8 mouse cellular contexts compared by ENCODE assay signal in genomic region chr4:45407001-45407702, GRCm38 (mm10). TPM values are rescaled to one million over a fixed set of nuclear protein-coding genes. Genes with fewer than 3 reads are reported as not detected.
A peak's percentile ranks its signal among the peaks of the same experiment; 100 is the strongest.
DNase-seq lines count a peak whose midpoint lies in the region; ATAC-seq and TF ChIP-seq lines count a peak whose summit lies in the region.

No protein-coding gene starts in this region.

- peak overlapping the region; percentile 88 for H3K4me2 ChIP-seq in forebrain, embryonic 14.5 days (ENCODE audit: low read length)
- H3K4me2 ChIP-seq in liver, embryonic 15.5 days = peak overlapping the region; percentile 85

- H3K27me3 ChIP-seq in cerebellum, adult 2 months (ENCODE audit: control insufficient read depth, insufficient read depth, low read length) = no peaks in the 10 kb centered on the region
- no peaks in the 10 kb centered on the region for H3K27me3 ChIP-seq in C2C12 (ENCODE audit: control insufficient read depth, insufficient read depth, insufficient read length)
- no peaks in the 10 kb centered on the region for H3K27me3 ChIP-seq in forebrain, embryonic 14.5 days (replicated peaks; ENCODE audit: control insufficient read depth, insufficient read depth, low read length)
- peaks cover 22% of the 10 kb centered on the region for H3K27me3 ChIP-seq in liver, embryonic 15.5 days

- no peak for TF ChIP-seq POLR2A in cerebellum, adult 2 months (IDR thresholded peaks at IDR 0.05; ENCODE audit: borderline replicate concordance, insufficient read depth, low read length)

- H3K27ac ChIP-seq in cerebellum, adult 2 months (ENCODE audit: insufficient read depth, low read length) = no peak overlapping the region
- H3K27ac ChIP-seq in forebrain, embryonic 14.5 days (ENCODE audit: low read depth, low read length) = no peak overlapping the region
- peak overlapping the region; percentile 98 for H3K27ac ChIP-seq in liver, embryonic 15.5 days (replicated peaks)

- 38% methylated on average over 5 of the region's 5 CpGs for WGBS in cerebellum, adult 2 months
- 72% methylated on average over 5 of the region's 5 CpGs for WGBS in forebrain, embryonic 14.5 days
- 16% methylated on average over 5 of the region's 5 CpGs for WGBS in liver, embryonic 15.5 days (ENCODE audit: insufficient replicate concordance)

- no peaks in the 10 kb centered on the region for H3K9me3 ChIP-seq in forebrain, embryonic 14.5 days (replicated peaks; ENCODE audit: control insufficient read depth, low read length)
- no peaks in the 10 kb centered on the region for H3K9me3 ChIP-seq in liver, embryonic 15.5 days (replicated peaks)

- peaks cover 15% of the 10 kb centered on the region for H3K36me3 ChIP-seq in C2C12 (ENCODE audit: control insufficient read depth, insufficient read depth)
- peaks cover 23% of the 10 kb centered on the region for H3K36me3 ChIP-seq in forebrain, embryonic 14.5 days (ENCODE audit: control insufficient read depth, insufficient read depth, low read length)
- peaks cover 29% of the 10 kb centered on the region for H3K36me3 ChIP-seq in liver, embryonic 15.5 days (replicated peaks)

- H3K9ac ChIP-seq in forebrain, embryonic 14.5 days (ENCODE audit: low read length) = peak overlapping the region; percentile 99
- peak overlapping the region; percentile 100 for H3K9ac ChIP-seq in liver, embryonic 15.5 days

- peaks cover 5% of the 10 kb centered on the region for H3K4me1 ChIP-seq in cerebellum, adult 2 months (ENCODE audit: control insufficient read depth, insufficient read depth, low read length)
- peaks cover 20% of the 10 kb centered on the region for H3K4me1 ChIP-seq in forebrain, embryonic 14.5 days (ENCODE audit: control insufficient read depth, insufficient read depth, low read length)
- peaks cover 65% of the 10 kb centered on the region for H3K4me1 ChIP-seq in liver, embryonic 15.5 days (replicated peaks)

- no peak overlapping the region for H3ac ChIP-seq in C2C12 (ENCODE audit: control insufficient read depth, insufficient read length, low read depth)

- TF ChIP-seq CTCF in cerebellum, adult 2 months (IDR thresholded peaks at IDR 0.05; ENCODE audit: borderline replicate concordance, insufficient read depth, low read depth, low read length) = no peak
- no peak for TF ChIP-seq CTCF in C2C12 (IDR thresholded peaks at IDR 0.05; ENCODE audit: control insufficient read depth, insufficient read depth, insufficient read length)

- DNase-seq in cerebellum, adult 2 months = no peak
- DNase-seq in cerebellum, adult 18-20 months = no peak
- DNase-seq in forebrain, embryonic 14.5 days (ENCODE audit: low spot score) = no peak
- DNase-seq in embryo, embryonic 11 days = no peak
- DNase-seq in layer of hippocampus, postnatal 14 days (ENCODE audit: low spot score in 2 of 2) = no peak

- H3K79me3 ChIP-seq in C2C12 (ENCODE audit: low read depth) = peaks cover 20% of the 10 kb centered on the region

- peak overlapping the region; percentile 92 for H3K4me3 ChIP-seq in cerebellum, adult 2 months (replicated peaks; ENCODE audit: insufficient read depth, low read depth, low read length)
- peak overlapping the region; percentile 72 for H3K4me3 ChIP-seq in C2C12 (ENCODE audit: insufficient read depth, poor library complexity, severe bottlenecking)
- peak overlapping the region; percentile 98 for H3K4me3 ChIP-seq in forebrain, embryonic 14.5 days (ENCODE audit: low read depth, low read length)
- H3K4me3 ChIP-seq in liver, embryonic 15.5 days (replicated peaks) = peak overlapping the region; percentile 99

- no peak for ATAC-seq in forebrain, embryonic 14.5 days
- peak; percentile 29 for ATAC-seq in liver, embryonic 15.5 days (ENCODE audit: insufficient read depth)
- no peak for ATAC-seq in activated CD4-positive, CD25-positive, alpha-beta regulatory T cell, adult 4 months

- H3K79me2 ChIP-seq in C2C12 (ENCODE audit: control insufficient read depth, insufficient read depth) = peaks cover 57% of the 10 kb centered on the region

TF ChIP-seq in C2C12, 6 proteins besides CTCF, POLR2A, EP300 and RAD21:
- TF ChIP-seq CEBPB (IDR thresholded peaks at IDR 0.05; ENCODE audit: low read depth) (no peak), USF1 (IDR thresholded peaks at IDR 0.05; ENCODE audit: low read depth) (no peak), MYOG (IDR thresholded peaks at IDR 0.05; ENCODE audit: control insufficient read depth, extremely low read depth, insufficient read length) (no peak), MYOD1 (IDR thresholded peaks at IDR 0.05; ENCODE audit: control insufficient read depth, insufficient read length, low read depth) (no peak), MAX (IDR thresholded peaks at IDR 0.05) (no peak), FOSL1 (IDR thresholded peaks at IDR 0.05; ENCODE audit: insufficient read depth, low read length, poor library complexity, severe bottlenecking) (no peak)

RNA-seq across cellular contexts. Expression of gene Slc25a51, which starts 1.4 kb away (rescaled TPM):
- 93.8 and 98.9 TPM in 2 replicates for polyA plus RNA-seq in cerebellum, adult 2 months (2012; rRNA removed)
- polyA plus RNA-seq in C2C12 (2012; fragmentation: generic; extraction: Trizol) = 42.4 TPM
- polyA plus RNA-seq in forebrain, embryonic 14.5 days (2014; fragmentation: Nextera tagmentation; extraction: Ambion mirVana) = 82.5 and 84.3 TPM in 2 replicates
- polyA plus RNA-seq in liver, embryonic 15.5 days (2015; fragmentation: Nextera tagmentation; extraction: Ambion mirVana) = 72.8 and 74.4 TPM in 2 replicates
- polyA plus RNA-seq in activated CD4-positive, CD25-positive, alpha-beta regulatory T cell, adult 4 months (2017; shearing (Covaris generic)) = 10 to 100 TPM; 35.3 to 49.7 TPM
- 100 to 1,000 TPM; 117 to 126 TPM for total RNA-seq in layer of hippocampus, postnatal 14 days (2021)
